Mouse (Mus musculus) myocyte (in vitro differentiated cells): ENCODE data around the gene Osm.

ENCODE experiments used
- CEBPB ChIP-seq: IDR thresholded peaks from 2 replicates; pipeline ENCODE4 v1.6.1; 2011; ENCODE audit warnings: mild to moderate bottlenecking, moderate library complexity; ENCODE audit not compliant: poor library complexity, insufficient read depth, severe bottlenecking
- E2F4 ChIP-seq: IDR thresholded peaks from one replicate; pipeline ENCODE4 v1.6.1; 2011; ENCODE audit warnings: mild to moderate bottlenecking, control low read depth, moderate library complexity; ENCODE audit not compliant: insufficient read depth
- MAX ChIP-seq: IDR thresholded peaks from one replicate; pipeline ENCODE4 v1.6.1; 2011; ENCODE audit warnings: low read depth, mild to moderate bottlenecking, control low read depth
- MYOG ChIP-seq, 3 experiments: IDR thresholded peaks; one replicate each; pipeline ENCODE4 v1.6.1; 2011; ENCODE audit warnings: control low read depth in 2 of 3, low read depth in 2 of 3, mild to moderate bottlenecking in 2 of 3; ENCODE audit not compliant: insufficient read length in 2 of 3, control insufficient read depth in 1 of 3, insufficient read depth in 1 of 3
- POLR2A ChIP-seq: IDR thresholded peaks from one replicate; pipeline ENCODE4 v1.6.1; 2011; ENCODE audit warnings: low read depth, mild to moderate bottlenecking, control low read depth, moderate library complexity; ENCODE audit not compliant: insufficient read length
- TCF3 ChIP-seq: IDR thresholded peaks from one replicate; pipeline ENCODE4 v1.6.1; 2011; ENCODE audit warnings: low read depth, control low read depth; ENCODE audit not compliant: insufficient read length
- USF1 ChIP-seq: IDR thresholded peaks from one replicate; pipeline ENCODE4 v1.6.1; 2011; ENCODE audit warnings: low read depth, mild to moderate bottlenecking, control low read depth, moderate library complexity

GRCm38 (mm10) chr11:4263296-4263695 is 27.1 kb downstream of the Osm start:
- TF ChIP-seq POLR2A (no peak), MAX (no peak), CEBPB (no peak), TCF3 (no peak), USF1 (no peak), MYOG (IDR thresholded peaks at IDR 0.05; ENCODE audit: control insufficient read depth in 1 of 3, insufficient read depth in 1 of 3, insufficient read length in 2 of 3, low read depth in 2 of 3) (no peak), E2F4 (no peak)
